Mouse (Mus musculus) E14TG2a.4 (cell line): ENCODE data around the gene Pth1r.

Source experiments
- H3K27me3 ChIP-seq: 2 replicates; pipeline ENCODE4 v1.6.1; 2014; ENCODE audit warnings: low read length, control low read depth; ENCODE audit not compliant: insufficient read depth
- H3K36me3 ChIP-seq: 2 replicates; pipeline ENCODE4 v1.6.1; 2014; ENCODE audit warnings: low read length, control low read depth; ENCODE audit not compliant: insufficient read depth
- H3K4me1 ChIP-seq: replicated peaks from 2 replicates; pipeline ENCODE4 v1.6.1; 2014; ENCODE audit warnings: low read depth, low read length, control low read depth
- H3K4me3 ChIP-seq: replicated peaks from 2 replicates; pipeline ENCODE4 v1.5.1; 2014; ENCODE audit warnings: mild to moderate bottlenecking, low read length
- H3K9me3 ChIP-seq: 2 replicates; pipeline ENCODE4 v1.6.1; 2014; ENCODE audit warnings: low read length, control low read depth
- CTCF ChIP-seq: conservative IDR thresholded peaks from 2 replicates; pipeline ENCODE4 v1.5.1; 2014; ENCODE audit warnings: low read length
- NANOG ChIP-seq: IDR thresholded peaks from 2 replicates; pipeline ENCODE4 v1.6.1; 2014; ENCODE audit warnings: borderline replicate concordance, low read length, mixed read lengths
- POU5F1 ChIP-seq: IDR thresholded peaks from 2 replicates; pipeline ENCODE4 v1.6.1; 2014; ENCODE audit warnings: low read length, borderline replicate concordance

The Pth1r gene

DNA sequence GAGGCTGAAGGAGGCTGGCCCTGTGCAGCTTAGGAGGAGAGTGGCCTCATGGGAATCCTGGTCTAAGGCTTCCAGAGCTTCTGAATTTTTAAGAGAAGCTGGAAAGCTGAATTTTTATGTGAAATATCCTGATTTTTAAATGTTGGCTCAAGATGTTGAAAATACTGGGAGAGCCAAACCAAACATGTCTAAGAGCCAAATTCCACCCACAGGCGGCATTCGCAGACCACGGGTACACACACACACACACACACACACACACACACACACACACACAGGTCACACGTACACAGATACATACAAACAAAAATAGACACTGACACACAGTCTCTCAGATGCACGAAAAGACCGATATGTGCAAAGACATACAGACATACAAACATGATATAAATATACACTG is 28.9 kb downstream of the Pth1r start:
- no peak overlapping the region for H3K4me3 ChIP-seq
- no peaks in the 10 kb centered on the region for H3K27me3 ChIP-seq
- no peaks in the 10 kb centered on the region for H3K9me3 ChIP-seq
- H3K36me3 ChIP-seq, result peaks cover 30% of the 10 kb centered on the region
- TF ChIP-seq CTCF, result no peak
- no peaks in the 10 kb centered on the region; the same call in none of the 2 replicates for H3K4me1 ChIP-seq

DNA sequence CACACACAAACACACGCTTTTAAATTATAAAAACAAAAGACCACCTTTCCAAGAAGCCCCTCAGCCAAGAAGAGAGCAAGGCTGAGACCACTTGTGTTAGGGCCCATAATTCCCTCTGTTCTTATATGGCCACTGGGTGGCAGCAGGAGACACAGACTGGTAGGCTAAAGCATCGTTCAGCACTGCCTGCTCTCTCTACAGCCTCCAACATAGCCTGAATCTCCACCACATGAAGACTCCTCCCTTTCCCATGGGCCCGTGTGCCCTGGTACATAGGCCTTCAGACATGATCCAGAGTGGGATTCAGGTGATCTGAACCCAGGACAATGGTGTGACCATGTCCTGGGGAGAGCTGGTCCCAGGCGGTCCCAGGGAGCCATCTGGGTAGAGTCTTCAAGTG is 30.2 kb downstream of the Pth1r start:
- Histone ChIP-seq H3K4me1 (no peaks in the 10 kb centered on the region; the same call in none of the 2 replicates), H3K9me3 (no peaks in the 10 kb centered on the region), H3K27me3 (no peaks in the 10 kb centered on the region), H3K4me3 (0 out of 2 replicates have a peak overlapping the region, but pooled peaks have one; percentile 24), H3K36me3 (peaks cover 43% of the 10 kb centered on the region)
- TF ChIP-seq POU5F1 (no peak), CTCF (peak; percentile 39)

GRCm38 (mm10) chr9:110715426-110715825 is 31.5 kb downstream of the Pth1r start:
- no peak for TF ChIP-seq NANOG
- TF ChIP-seq CTCF, result no peak
- no peak for TF ChIP-seq POU5F1
- H3K4me1 ChIP-seq, result no peaks in the 10 kb centered on the region; the same call in none of the 2 replicates
- H3K36me3 ChIP-seq, result peaks cover 55% of the 10 kb centered on the region
- no peak overlapping the region for H3K4me3 ChIP-seq
- H3K27me3 ChIP-seq, result no peaks in the 10 kb centered on the region
- no peaks in the 10 kb centered on the region for H3K9me3 ChIP-seq

DNA sequence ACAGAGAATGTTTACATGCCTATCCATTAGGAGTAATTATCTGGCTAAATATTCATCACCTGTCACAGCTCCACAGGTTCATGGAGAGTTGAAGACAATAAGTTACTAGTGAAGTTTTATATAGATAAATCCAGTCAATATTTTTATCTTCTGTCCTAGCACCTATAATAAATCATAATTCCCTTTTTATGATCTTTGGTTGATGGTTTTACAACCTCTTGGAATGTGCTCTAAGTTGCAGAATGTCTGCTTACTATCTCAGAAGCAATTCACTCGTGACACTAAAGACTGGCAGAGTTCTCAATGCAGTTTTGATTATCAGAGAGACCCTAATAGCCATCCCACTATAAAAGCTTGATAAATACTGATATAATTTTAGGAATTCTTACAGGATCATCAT is 33.6 kb downstream of the Pth1r start:
- H3K27me3 ChIP-seq, result no peaks in the 10 kb centered on the region
- H3K4me1 ChIP-seq, result peaks cover 13% of the 10 kb centered on the region
- TF ChIP-seq CTCF, result no peak
- no peak for TF ChIP-seq POU5F1
- TF ChIP-seq NANOG, result no peak
- no peak overlapping the region for H3K4me3 ChIP-seq
- H3K36me3 ChIP-seq, result peaks cover 73% of the 10 kb centered on the region
- no peaks in the 10 kb centered on the region for H3K9me3 ChIP-seq

- H3K36me3 ChIP-seq, result peaks cover 77% of the 10 kb centered on the region
- TF ChIP-seq NANOG, result no peak
- peaks cover 20% of the 10 kb centered on the region for H3K4me1 ChIP-seq
- no peaks in the 10 kb centered on the region for H3K9me3 ChIP-seq
- H3K4me3 ChIP-seq, result no peak overlapping the region
- H3K27me3 ChIP-seq, result no peaks in the 10 kb centered on the region
These were observed 34.4 kb downstream of the Pth1r start for GRCm38 (mm10) chr9:110712545-110712944.

DNA sequence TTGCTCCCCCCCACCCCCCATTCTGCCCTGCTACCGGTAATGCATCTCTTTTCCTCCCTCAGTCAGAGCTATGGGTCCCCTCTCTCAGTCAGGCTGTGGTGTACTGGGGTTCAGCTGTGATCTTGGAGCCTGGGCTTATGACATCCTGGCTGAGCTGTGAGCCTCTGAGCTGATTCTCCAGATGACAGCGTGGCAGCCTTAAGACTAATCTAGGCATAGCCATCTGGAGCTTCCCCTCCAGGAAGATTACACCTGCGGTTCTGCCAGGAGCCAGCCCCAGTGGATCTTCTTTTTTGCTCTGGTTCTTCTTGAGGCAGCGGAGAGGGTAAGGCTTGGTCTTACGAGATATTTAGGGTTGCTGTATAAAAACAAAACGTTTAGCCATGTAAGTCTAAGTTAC is 34.9 kb downstream of the Pth1r start:
- Histone ChIP-seq H3K4me3 (no peak overlapping the region), H3K4me1 (peaks cover 20% of the 10 kb centered on the region), H3K27me3 (no peaks in the 10 kb centered on the region), H3K36me3 (peaks cover 79% of the 10 kb centered on the region), H3K9me3 (no peaks in the 10 kb centered on the region)
- TF ChIP-seq NANOG, result no peak

DNA sequence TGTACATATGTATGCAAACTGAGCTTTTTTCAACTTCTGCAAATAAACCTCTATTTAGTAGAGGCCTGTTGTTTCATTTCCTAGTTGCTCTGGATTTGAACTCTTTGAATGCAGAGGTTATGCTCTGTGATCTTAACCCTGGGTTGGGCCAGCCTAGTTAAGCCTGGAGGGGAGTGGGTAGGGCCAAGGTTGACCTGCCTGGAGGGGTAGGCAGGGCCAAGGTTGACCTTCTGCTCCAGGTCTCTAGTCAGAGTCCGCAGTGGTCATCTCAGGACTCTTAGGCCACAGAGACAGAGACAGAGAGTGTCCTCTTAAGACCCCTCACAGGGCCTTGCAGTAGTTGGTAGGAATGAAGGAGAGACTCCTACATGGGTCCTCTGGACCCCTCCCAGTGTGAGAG is 35.4 kb downstream of the Pth1r start:
- peaks cover 20% of the 10 kb centered on the region for H3K4me1 ChIP-seq
- H3K27me3 ChIP-seq, result no peaks in the 10 kb centered on the region
- peaks cover 83% of the 10 kb centered on the region for H3K36me3 ChIP-seq
- H3K4me3 ChIP-seq, result no peak overlapping the region
- TF ChIP-seq NANOG (no peak), POU5F1 (no peak), CTCF (no peak)
- H3K9me3 ChIP-seq, result no peaks in the 10 kb centered on the region

DNA sequence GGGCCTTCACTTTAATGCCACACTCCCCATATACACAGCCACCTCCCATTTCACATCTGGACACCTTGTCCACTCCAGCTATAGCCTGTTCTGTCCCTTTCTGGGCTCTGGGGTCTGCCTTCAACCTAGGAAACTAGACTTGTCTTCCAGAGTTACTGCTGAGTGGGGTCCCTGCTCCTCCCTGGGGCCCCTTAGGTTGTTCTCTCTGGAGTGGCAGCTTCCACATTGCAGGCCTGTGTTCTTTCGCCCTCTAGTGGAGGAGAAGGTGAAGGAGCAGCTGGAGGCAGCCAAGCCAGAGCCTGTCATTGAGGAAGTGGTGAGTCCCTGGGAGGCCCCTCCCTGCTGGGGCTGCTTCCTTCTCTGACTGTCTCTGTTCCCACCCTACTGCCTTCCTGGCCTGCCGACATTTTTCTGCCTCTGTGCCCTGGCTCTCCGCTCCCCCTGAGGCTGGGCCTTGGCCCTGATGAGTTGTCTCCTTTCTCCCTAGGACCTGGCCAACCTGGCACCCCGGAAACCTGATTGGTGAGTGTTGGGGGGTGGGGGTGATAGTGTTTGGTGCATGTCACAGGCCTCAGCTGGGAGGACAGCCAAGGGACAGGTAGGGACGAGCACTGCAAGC is 37.2 kb downstream of the Pth1r start:
- H3K27me3 ChIP-seq, result no peaks in the 10 kb centered on the region
- no peaks in the 10 kb centered on the region for H3K9me3 ChIP-seq
- H3K36me3 ChIP-seq, result peaks cover 79% of the 10 kb centered on the region
- no peak overlapping the region; the same call in 1 of the 2 replicates for H3K4me3 ChIP-seq
- TF ChIP-seq CTCF, result peak; percentile 75
- TF ChIP-seq NANOG, result no peak
- peaks cover 20% of the 10 kb centered on the region for H3K4me1 ChIP-seq

DNA sequence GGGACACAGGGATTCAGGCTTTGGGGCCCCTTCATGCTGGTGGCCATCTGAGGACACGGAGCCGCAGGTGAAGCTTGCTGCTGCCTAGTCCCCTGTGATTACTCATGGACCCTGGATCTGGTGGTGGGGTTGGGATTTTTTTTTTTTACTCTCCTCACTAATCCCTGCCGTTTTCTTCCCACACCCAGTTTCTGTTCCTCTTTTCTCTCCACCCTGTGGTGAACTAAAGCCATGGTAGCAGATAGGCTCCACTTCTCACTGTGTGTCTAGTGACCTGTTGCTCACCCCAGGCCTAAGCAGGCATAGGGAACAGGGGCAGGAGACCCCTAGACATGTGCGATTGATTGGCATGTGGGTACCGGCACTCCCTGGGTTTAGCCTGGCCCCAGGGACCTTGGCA is 40.2 kb downstream of the Pth1r start:
- Histone ChIP-seq H3K4me3 (no peak overlapping the region), H3K27me3 (no peaks in the 10 kb centered on the region), H3K9me3 (no peaks in the 10 kb centered on the region), H3K36me3 (peaks cover 78% of the 10 kb centered on the region), H3K4me1 (peaks cover 20% of the 10 kb centered on the region)
- TF ChIP-seq NANOG, result no peak
- no peak for TF ChIP-seq CTCF
- no peak for TF ChIP-seq POU5F1

- no peaks in the 10 kb centered on the region for H3K27me3 ChIP-seq
- TF ChIP-seq NANOG (no peak), CTCF (no peak), POU5F1 (no peak)
- H3K4me3 ChIP-seq, result no peak overlapping the region
- peaks cover 75% of the 10 kb centered on the region for H3K36me3 ChIP-seq
- no peaks in the 10 kb centered on the region for H3K9me3 ChIP-seq
- H3K4me1 ChIP-seq, result peaks cover 16% of the 10 kb centered on the region
These were observed 43.0 kb downstream of the Pth1r start for GRCm38 (mm10) chr9:110703951-110704350.
